Mouse (Mus musculus) lung, postnatal 0 days (tissue): ENCODE data around the gene Atp5d. TPM values are rescaled to one million over a fixed set of nuclear protein-coding genes. Genes with fewer than 3 reads are reported as not detected.

Experiments
- ATAC-seq: fragments of 200-750 bp; cut with Nextera tagmentation; 2 replicates; pipeline ENCODE4 v1.8.0; 2017; ENCODE audit warnings: moderate library complexity
- DNase-seq: peaks from one replicate; pipeline ENCODE4 v3.0.0-alpha.2; 2016; ENCODE audit warnings: low spot score
- H3K27ac ChIP-seq: fragments of 300-500 bp; sonication (generic); 2 replicates; pipeline ENCODE4 v1.5.1; 2014; ENCODE audit warnings: antibody characterized with exemption, mild to moderate bottlenecking, low read length, mixed read lengths
- H3K27me3 ChIP-seq: fragments of 300-500 bp; sonication (generic); replicated peaks from 2 replicates; pipeline ENCODE4 v1.6.1; 2014; ENCODE audit warnings: low read length, mixed read lengths; ENCODE audit not compliant: insufficient read depth
- H3K36me3 ChIP-seq: fragments of 300-500 bp; sonication (generic); 2 replicates; pipeline ENCODE4 v1.6.1; 2014; ENCODE audit warnings: low read length, mixed read lengths; ENCODE audit not compliant: insufficient read depth
- H3K4me1 ChIP-seq: fragments of 300-500 bp; sonication (generic); 2 replicates; pipeline ENCODE4 v1.6.1; 2014; ENCODE audit warnings: antibody characterized with exemption, low read depth, low read length, mixed read lengths; ENCODE audit not compliant: insufficient read depth
- H3K4me2 ChIP-seq: fragments of 300-500 bp; sonication (generic); replicated peaks from 2 replicates; pipeline ENCODE4 v1.6.1; 2014; ENCODE audit warnings: low read depth, mild to moderate bottlenecking, low read length, moderate library complexity, mixed read lengths
- H3K4me3 ChIP-seq: fragments of 300-500 bp; sonication (generic); 2 replicates; pipeline ENCODE4 v1.5.1; 2014; ENCODE audit warnings: low read depth, low read length
- H3K9ac ChIP-seq: fragments of 300-500 bp; sonication (generic); replicated peaks from 2 replicates; pipeline ENCODE4 v1.6.1; 2014; ENCODE audit warnings: low read depth, mild to moderate bottlenecking
- H3K9me3 ChIP-seq: fragments of 300-500 bp; sonication (generic); 2 replicates; pipeline ENCODE4 v1.6.1; 2016; ENCODE audit warnings: low read length, mixed read lengths
- CTCF ChIP-seq: IDR thresholded peaks from 2 replicates; pipeline ENCODE4 v1.5.1; 2016; ENCODE audit warnings: antibody characterized with exemption, mild to moderate bottlenecking
- EP300 ChIP-seq: IDR thresholded peaks from 2 replicates; pipeline ENCODE4 v1.6.1; 2016; ENCODE audit warnings: antibody characterized with exemption, mild to moderate bottlenecking, control low read depth
- WGBS: fragments of 180-500 bp; shearing (Covaris S2); extraction: QIAGEN DNeasy Blood & Tissue Kit; methylation state at CpG from one replicate; pipeline ENCODE4 v1.1.7; 2014; 5-methylcytosine and 5-hydroxymethylcytosine counted together
- polyA plus RNA-seq: library from polyadenylated mRNA; unstranded; fragments of >200 nt; fragmentation: Nextera tagmentation; extraction: Ambion mirVana; gene quantifications from 2 replicates; pipeline ENCODE4 v1.2.1, GENCODE M21; 2015

Gene Atp5d
- polyA plus RNA-seq, 1 experiment from 2014 or later: 491 TPM

GRCm38 (mm10) chr10:80156752-80157053 lies 18.3 kb downstream of the Atp5d start:
- Histone ChIP-seq H3K36me3 (peaks cover 40% of the 10 kb centered on the region), H3K9ac (no peak overlapping the region), H3K4me1 (peaks cover 59% of the 10 kb centered on the region), H3K4me3 (no peak overlapping the region), H3K27ac (peak overlapping the region; percentile 98), H3K27me3 (no peaks in the 10 kb centered on the region), H3K9me3 (no peaks in the 10 kb centered on the region), H3K4me2 (no peak overlapping the region)
- TF ChIP-seq EP300: peak; percentile 46; the same call in 1 of the 2 replicates
- no peak for TF ChIP-seq CTCF
- ATAC-seq: no peak
- WGBS: 33% methylated on average over 7 of the region's 7 CpGs
- peak; percentile 76 for DNase-seq

GRCm38 (mm10) chr10:80157141-80157929 lies 18.9 kb downstream of the Atp5d start:
- H3K36me3 ChIP-seq: peaks cover 40% of the 10 kb centered on the region
- no peak overlapping the region for H3K4me3 ChIP-seq
- no peaks in the 10 kb centered on the region for H3K27me3 ChIP-seq
- peak overlapping the region; percentile 98 for H3K27ac ChIP-seq
- H3K4me1 ChIP-seq: peaks cover 61% of the 10 kb centered on the region
- ATAC-seq (no peak), DNase-seq (no peak)
- no peak overlapping the region for H3K4me2 ChIP-seq
- no peak overlapping the region for H3K9ac ChIP-seq
- 48% methylated on average over 15 of the region's 15 CpGs for WGBS
- no peak for TF ChIP-seq CTCF
- TF ChIP-seq EP300: no peak
- H3K9me3 ChIP-seq: no peaks in the 10 kb centered on the region

GRCm38 (mm10) chr10:80158307-80158986 lies 20.0 kb downstream of the Atp5d start:
- Histone ChIP-seq H3K27ac (peak overlapping the region; percentile 98), H3K9me3 (no peaks in the 10 kb centered on the region), H3K9ac (peak overlapping the region; percentile 29; the same call in 1 of the 2 replicates), H3K36me3 (peaks cover 37% of the 10 kb centered on the region), H3K4me1 (peaks cover 58% of the 10 kb centered on the region), H3K4me3 (no peak overlapping the region), H3K4me2 (peak overlapping the region; percentile 67), H3K27me3 (no peaks in the 10 kb centered on the region)
- DNase-seq (peak; percentile 94), ATAC-seq (peak; percentile 42)
- WGBS: 2% methylated on average over 18 of the region's 18 CpGs
- TF ChIP-seq CTCF (no peak), EP300 (peak; percentile 75)

GRCm38 (mm10) chr10:80159021-80159560 lies 20.7 kb downstream of the Atp5d start:
- DNase-seq: peak; percentile 90
- no peaks in the 10 kb centered on the region for H3K27me3 ChIP-seq
- WGBS: 9% methylated on average over 12 of the region's 12 CpGs
- no peaks in the 10 kb centered on the region for H3K9me3 ChIP-seq
- ATAC-seq: peak; percentile 25
- TF ChIP-seq EP300 (peak; percentile 47), CTCF (no peak)
- peak overlapping the region; percentile 36; the same call in 1 of the 2 replicates for H3K9ac ChIP-seq
- peaks cover 31% of the 10 kb centered on the region for H3K36me3 ChIP-seq
- H3K4me3 ChIP-seq: peak overlapping the region; percentile 14; the same call in 1 of the 2 replicates
- H3K4me2 ChIP-seq: peak overlapping the region; percentile 67
- peak overlapping the region; percentile 98 for H3K27ac ChIP-seq
- H3K4me1 ChIP-seq: peaks cover 55% of the 10 kb centered on the region

GRCm38 (mm10) chr10:80159561-80160454 lies 21.4 kb downstream of the Atp5d start:
- no peak for TF ChIP-seq CTCF
- peak; percentile 27; the same call in 1 of the 2 replicates for TF ChIP-seq EP300
- peak; percentile 75 for ATAC-seq
- H3K4me3 ChIP-seq: peak overlapping the region; percentile 36
- under 1% methylated on average over 53 of the region's 55 CpGs for WGBS
- no peaks in the 10 kb centered on the region for H3K27me3 ChIP-seq
- peaks cover 62% of the 10 kb centered on the region for H3K4me1 ChIP-seq
- H3K27ac ChIP-seq: peak overlapping the region; percentile 98
- peaks cover 24% of the 10 kb centered on the region for H3K36me3 ChIP-seq
- DNase-seq: peak; percentile 99
- H3K9ac ChIP-seq: peak overlapping the region; percentile 51; the same call in 1 of the 2 replicates
- no peaks in the 10 kb centered on the region for H3K9me3 ChIP-seq
- peak overlapping the region; percentile 67 for H3K4me2 ChIP-seq
